ENCODE assay signal across 8 mouse cellular contexts in genomic region chr4:82338481-82338880, GRCm38 (mm10).
A peak's percentile ranks its signal among the peaks of the same experiment; 100 is the strongest.
DNase-seq lines count a peak whose midpoint lies in the region; ATAC-seq lines count a peak whose summit lies in the region.

No protein-coding gene starts in this region.

- no peak overlapping the region for H3K4me3 ChIP-seq in limb, embryonic 13.5 days
- H3K4me3 ChIP-seq in limb, embryonic 10.5 days = no peak overlapping the region
- no peak overlapping the region for H3K4me3 ChIP-seq in embryonic facial prominence, embryonic 15.5 days (replicated peaks)

- no peaks in the 10 kb centered on the region for H3K9me3 ChIP-seq in limb, embryonic 13.5 days
- H3K9me3 ChIP-seq in limb, embryonic 10.5 days (replicated peaks) = no peaks in the 10 kb centered on the region
- no peaks in the 10 kb centered on the region for H3K9me3 ChIP-seq in embryonic facial prominence, embryonic 15.5 days (replicated peaks)

- H3K4me2 ChIP-seq in limb, embryonic 13.5 days (replicated peaks) = no peak overlapping the region
- no peak overlapping the region for H3K4me2 ChIP-seq in embryonic facial prominence, embryonic 15.5 days (replicated peaks)

- DNase-seq in adrenal gland, postnatal 10 days = peak; percentile 65
- DNase-seq in adrenal gland, adult 18-20 months (ENCODE audit: low spot score in 2 of 2) = no peak
- DNase-seq in limb, embryonic 10.5 days (ENCODE audit: low spot score) = no peak
- peak; percentile 65 to 77 for DNase-seq in kidney, postnatal 36 days
- no peak for DNase-seq in thymus, postnatal 10 days (ENCODE audit: low spot score in 2 of 2)

- H3K4me1 ChIP-seq in limb, embryonic 13.5 days = peaks cover 38% of the 10 kb centered on the region
- peaks cover 6% of the 10 kb centered on the region for H3K4me1 ChIP-seq in limb, embryonic 10.5 days
- peaks cover 19% of the 10 kb centered on the region for H3K4me1 ChIP-seq in embryonic facial prominence, embryonic 15.5 days

- H3K9ac ChIP-seq in limb, embryonic 13.5 days = no peak overlapping the region
- H3K9ac ChIP-seq in embryonic facial prominence, embryonic 15.5 days = no peak overlapping the region

- H3K36me3 ChIP-seq in limb, embryonic 13.5 days = peaks cover 5% of the 10 kb centered on the region; the same call in 1 of the 2 replicates
- no peaks in the 10 kb centered on the region for H3K36me3 ChIP-seq in limb, embryonic 10.5 days
- H3K36me3 ChIP-seq in embryonic facial prominence, embryonic 15.5 days = no peaks in the 10 kb centered on the region

- no peaks in the 10 kb centered on the region for H3K27me3 ChIP-seq in limb, embryonic 13.5 days
- no peaks in the 10 kb centered on the region for H3K27me3 ChIP-seq in limb, embryonic 10.5 days (ENCODE audit: low read depth, poor library complexity, severe bottlenecking)
- H3K27me3 ChIP-seq in embryonic facial prominence, embryonic 15.5 days = no peaks in the 10 kb centered on the region

- peak; percentile 48; the same call in 1 of the 2 replicates for ATAC-seq in limb, embryonic 13.5 days (ENCODE audit: low FRiP score, low read depth)
- no peak for ATAC-seq in embryonic facial prominence, embryonic 15.5 days (ENCODE audit: insufficient number of reproducible peaks, low FRiP score, low TSS enrichment, low read depth)
- no peak for ATAC-seq in megakaryocyte progenitor cell, adult 5-6 weeks (replicated peaks; ENCODE audit: poor library complexity)

- WGBS in limb, embryonic 13.5 days = 15% methylated on average over 3 of the region's 3 CpGs
- 64% methylated on average over 3 of the region's 3 CpGs for WGBS in limb, embryonic 10.5 days
- 22% methylated on average over 3 of the region's 3 CpGs for WGBS in embryonic facial prominence, embryonic 15.5 days

- H3K27ac ChIP-seq in limb, embryonic 13.5 days = peak overlapping the region; percentile 67; the same call in 1 of the 2 replicates
- H3K27ac ChIP-seq in limb, embryonic 10.5 days = no peak overlapping the region
- H3K27ac ChIP-seq in embryonic facial prominence, embryonic 15.5 days (replicated peaks) = peak overlapping the region; percentile 44; the same call in 1 of the 2 replicates

Comparison
In these comparisons a context has a peak if more than half of its experiments do, and no peak if none do; other contexts are left out.
1. DNase-seq: peak in adrenal gland, postnatal 10 days (single experiment) and kidney, postnatal 36 days (2 of 2); none in adrenal gland, adult 18-20 months (0 of 2), limb, embryonic 10.5 days (single experiment) and thymus, postnatal 10 days (0 of 2).